Mouse (Mus musculus) urinary bladder, postnatal 10 days (tissue): Measurements from ENCODE around the gene Kiz.

ENCODE experiments used
- DNase-seq: peaks from one replicate; pipeline ENCODE4 v3.0.0; 2022; ENCODE audit warnings: low spot score

The Kiz gene

GRCm38 (mm10) chr2:146865781-146866180 is 10.1 kb downstream of the Kiz start:
- DNase-seq, result no peak

GRCm38 (mm10) chr2:146871300-146872269 is 15.9 kb downstream of the Kiz start:
- no peak for DNase-seq

- no peak for DNase-seq
These were observed 17.0 kb downstream of the Kiz start for GRCm38 (mm10) chr2:146872697-146873096.

- no peak for DNase-seq
These were observed 18.3 kb downstream of the Kiz start for GRCm38 (mm10) chr2:146873881-146874441.

GRCm38 (mm10) chr2:146877423-146878098 is 21.9 kb downstream of the Kiz start:
- DNase-seq, result no peak

- no peak for DNase-seq
These were observed 26.0 kb downstream of the Kiz start for GRCm38 (mm10) chr2:146881623-146882022.

GRCm38 (mm10) chr2:146884291-146884855 is 28.7 kb downstream of the Kiz start:
- DNase-seq, result no peak

GRCm38 (mm10) chr2:146888786-146889414 is 33.2 kb downstream of the Kiz start:
- no peak for DNase-seq

GRCm38 (mm10) chr2:146898977-146899376 is 43.3 kb downstream of the Kiz start:
- no peak for DNase-seq

- no peak for DNase-seq
These were observed 60.4 kb downstream of the Kiz start for GRCm38 (mm10) chr2:146916085-146916484.

GRCm38 (mm10) chr2:146917770-146918169 is 62.1 kb downstream of the Kiz start:
- no peak for DNase-seq

GRCm38 (mm10) chr2:146920375-146921160 is 64.9 kb downstream of the Kiz start:
- DNase-seq, result no peak

- no peak for DNase-seq
These were observed 69.6 kb downstream of the Kiz start for GRCm38 (mm10) chr2:146925296-146925695.

- no peak for DNase-seq
These were observed 70.2 kb downstream of the Kiz start for GRCm38 (mm10) chr2:146925846-146926245.

- no peak for DNase-seq
These were observed 92.6 kb downstream of the Kiz start for GRCm38 (mm10) chr2:146948223-146948776.

GRCm38 (mm10) chr2:146956366-146956765 is 100.7 kb downstream of the Kiz start:
- no peak for DNase-seq

GRCm38 (mm10) chr2:146958398-146958911 is 102.8 kb downstream of the Kiz start:
- DNase-seq, result no peak

GRCm38 (mm10) chr2:146958951-146959821 is 103.5 kb downstream of the Kiz start:
- peak; percentile 35 for DNase-seq

- DNase-seq, result no peak
These were observed 119.4 kb downstream of the Kiz start for GRCm38 (mm10) chr2:146975024-146975423.
